Mouse (Mus musculus) liver, postnatal 0 days (tissue): ENCODE results near the gene Actl11. TPM values are rescaled to one million over a fixed set of nuclear protein-coding genes. Genes with fewer than 3 reads are reported as not detected.

Source experiments
- ATAC-seq: fragments of 200-750 bp; cut with Nextera tagmentation; 2 replicates; pipeline ENCODE4 v1.8.0; 2017; ENCODE audit warnings: mild to moderate bottlenecking, moderate library complexity
- DNase-seq: peaks from one replicate; pipeline ENCODE4 v3.0.0-alpha.2; 2016
- H3K27ac ChIP-seq: fragments of 300-500 bp; sonication (generic); 2 replicates; pipeline ENCODE4 v1.5.1; 2014; ENCODE audit warnings: antibody characterized with exemption, moderate library complexity, mild to moderate bottlenecking, low read depth
- H3K27me3 ChIP-seq: fragments of 300-500 bp; sonication (generic); 2 replicates; pipeline ENCODE4 v1.6.1; 2014; ENCODE audit warnings: low read length, control low read depth, mixed read lengths; ENCODE audit not compliant: insufficient read depth
- H3K36me3 ChIP-seq: fragments of 300-500 bp; sonication (generic); replicated peaks from 2 replicates; pipeline ENCODE4 v1.6.1; 2014; ENCODE audit warnings: mild to moderate bottlenecking, control low read depth, low read length, moderate library complexity, mixed read lengths; ENCODE audit not compliant: insufficient read depth
- H3K4me1 ChIP-seq: fragments of 300-500 bp; sonication (generic); 2 replicates; pipeline ENCODE4 v1.6.1; 2014; ENCODE audit warnings: antibody characterized with exemption, mild to moderate bottlenecking, control low read depth; ENCODE audit not compliant: insufficient read depth
- H3K4me2 ChIP-seq: fragments of 300-500 bp; sonication (generic); 2 replicates; pipeline ENCODE4 v1.6.1; 2014; ENCODE audit warnings: low read depth, mild to moderate bottlenecking, low read length, moderate library complexity, mixed read lengths
- H3K4me3 ChIP-seq: fragments of 300-500 bp; sonication (generic); 2 replicates; pipeline ENCODE4 v1.5.1; 2014; ENCODE audit warnings: low read depth, low read length
- H3K9ac ChIP-seq: fragments of 300-500 bp; sonication (generic); replicated peaks from 2 replicates; pipeline ENCODE4 v1.6.1; 2014; ENCODE audit warnings: mild to moderate bottlenecking, moderate library complexity
- H3K9me3 ChIP-seq: fragments of 300-500 bp; sonication (generic); 2 replicates; pipeline ENCODE4 v1.6.1; 2016; ENCODE audit warnings: mild to moderate bottlenecking, control low read depth, low read length, mixed read lengths
- CTCF ChIP-seq: sonication (generic); IDR thresholded peaks from 2 replicates; pipeline ENCODE4 v1.5.1; 2016; ENCODE audit warnings: antibody characterized with exemption, low read depth
- EP300 ChIP-seq: IDR thresholded peaks from 2 replicates; pipeline ENCODE4 v1.6.1; 2016; ENCODE audit warnings: antibody characterized with exemption, low read depth, mild to moderate bottlenecking
- WGBS: fragments of 180-500 bp; shearing (Covaris S2); extraction: QIAGEN DNeasy Blood & Tissue Kit; methylation state at CpG from one replicate; pipeline ENCODE4 v1.1.7; 2014; ENCODE audit not compliant: insufficient replicate concordance; 5-methylcytosine and 5-hydroxymethylcytosine counted together
- polyA plus RNA-seq: library from polyadenylated mRNA; unstranded; fragments of >200 nt; fragmentation: Nextera tagmentation; extraction: Ambion mirVana; gene quantifications from 2 replicates; pipeline ENCODE4 v1.2.1, GENCODE M21; 2015

Actl11 gene
- polyA plus RNA-seq, 1 experiment from 2014 or later, result not detected

GRCm38 (mm10) chr9:107906967-107907800 lies 21.1 kb upstream of the Actl11 start:
- H3K4me3 ChIP-seq, result peak overlapping the region; percentile 38
- peak overlapping the region; percentile 7; the same call in 1 of the 2 replicates for H3K27ac ChIP-seq
- H3K36me3 ChIP-seq, result peaks cover 5% of the 10 kb centered on the region; the same call in 1 of the 2 replicates
- peaks cover 25% of the 10 kb centered on the region for H3K4me1 ChIP-seq
- WGBS, result 51% methylated on average over 31 of the region's 31 CpGs
- ATAC-seq, result peak; percentile 42
- peak overlapping the region; percentile 51 for H3K9ac ChIP-seq
- DNase-seq, result no peak
- H3K9me3 ChIP-seq, result no peaks in the 10 kb centered on the region
- H3K4me2 ChIP-seq, result peak overlapping the region; percentile 75
- TF ChIP-seq CTCF (no peak), EP300 (no peak)
- no peaks in the 10 kb centered on the region for H3K27me3 ChIP-seq

- peak; percentile 29 for ATAC-seq
- H3K9ac ChIP-seq, result 0 out of 2 replicates have a peak overlapping the region, but pooled peaks have one; percentile 16
These were observed 20.5 kb upstream of the Actl11 start for GRCm38 (mm10) chr9:107907801-107908120.

GRCm38 (mm10) chr9:107908410-107909158 lies 19.7 kb upstream of the Actl11 start:
- peak overlapping the region; percentile 75 for H3K4me2 ChIP-seq
- peaks cover 25% of the 10 kb centered on the region for H3K4me1 ChIP-seq
- no peak overlapping the region for H3K27ac ChIP-seq
- no peak overlapping the region for H3K4me3 ChIP-seq
- ATAC-seq, result no peak
- WGBS, result 36% methylated on average over 18 of the region's 18 CpGs
- H3K27me3 ChIP-seq, result no peaks in the 10 kb centered on the region
- TF ChIP-seq EP300 (no peak), CTCF (no peak)
- H3K36me3 ChIP-seq, result no peaks in the 10 kb centered on the region
- H3K9me3 ChIP-seq, result no peaks in the 10 kb centered on the region
- no peak for DNase-seq
- H3K9ac ChIP-seq, result 0 out of 2 replicates have a peak overlapping the region, but pooled peaks have one; percentile 16

More at GRCm38 (mm10) chr9:107907801-107908120, 20.5 kb upstream of the Actl11 start:
- Histone ChIP-seq H3K4me2 (peak overlapping the region; percentile 75), H3K4me3 (no peak overlapping the region), H3K27ac (no peak overlapping the region), H3K9me3 (no peaks in the 10 kb centered on the region), H3K4me1 (peaks cover 25% of the 10 kb centered on the region), H3K36me3 (peaks cover under 1% of the 10 kb centered on the region; the same call in 1 of the 2 replicates), H3K27me3 (no peaks in the 10 kb centered on the region)
- no peak for DNase-seq
- 78% methylated on average over 14 of the region's 14 CpGs for WGBS
- TF ChIP-seq CTCF (no peak), EP300 (no peak)

GRCm38 (mm10) chr9:107910025-107910769 lies 18.1 kb upstream of the Actl11 start:
- WGBS, result 78% methylated on average over 15 of the region's 15 CpGs

GRCm38 (mm10) chr9:107914764-107915420 lies 13.4 kb upstream of the Actl11 start:
- Histone ChIP-seq H3K4me3 (no peak overlapping the region), H3K4me1 (no peaks in the 10 kb centered on the region), H3K9ac (no peak overlapping the region), H3K27ac (no peak overlapping the region), H3K9me3 (no peaks in the 10 kb centered on the region), H3K4me2 (no peak overlapping the region), H3K36me3 (0 out of 2 replicates have a peak, but pooled peaks cover 2% of the 10 kb centered on the region), H3K27me3 (no peaks in the 10 kb centered on the region)
- DNase-seq (no peak), ATAC-seq (no peak)
- 73% methylated on average over 16 of the region's 16 CpGs for WGBS
- TF ChIP-seq CTCF (no peak), EP300 (no peak)

More at GRCm38 (mm10) chr9:107910025-107910769, 18.1 kb upstream of the Actl11 start:
- Histone ChIP-seq H3K4me2 (no peak overlapping the region), H3K4me3 (no peak overlapping the region), H3K27ac (no peak overlapping the region), H3K27me3 (no peaks in the 10 kb centered on the region), H3K9me3 (no peaks in the 10 kb centered on the region), H3K4me1 (peaks cover 25% of the 10 kb centered on the region), H3K9ac (no peak overlapping the region), H3K36me3 (no peaks in the 10 kb centered on the region)
- TF ChIP-seq EP300, result no peak
- no peak for TF ChIP-seq CTCF
- DNase-seq (no peak), ATAC-seq (no peak)
